Comparison of ENCODE assay signal across 16 mouse cellular contexts in genomic region chr1:88808508-88808907, GRCm38 (mm10).
"Had no signal": no experiment of that assay in that cellular context is flagged by ENCODE, and none has a peak within 500 bp of the region (broad histone marks: within the 10 kb centered on the region; RNA-seq: fewer than 3 reads in every experiment).

No protein-coding gene starts in this region.

- DNase-seq: lung, adult 18-20 months; lung, embryonic 14.5 days; lung, postnatal 10 days; lung, postnatal 4 days; midbrain, embryonic 14.5 days; right cerebral cortex, postnatal 14 days; thymus, adult 2 months; thymus, postnatal 14 days; thymus, postnatal 36 days had no signal

- H3K4me3 ChIP-seq: midbrain, embryonic 10.5 days; midbrain, embryonic 12.5 days; myocyte; neural tube, embryonic 13.5 days; neural tube, embryonic 15.5 days; stomach, embryonic 15.5 days had no signal

- H3K27ac ChIP-seq: midbrain, embryonic 10.5 days; midbrain, embryonic 12.5 days; neural tube, embryonic 13.5 days; neural tube, embryonic 15.5 days; stomach, embryonic 15.5 days; stomach, postnatal 0 days had no signal
